Mouse (Mus musculus): ENCODE measurements around the gene Clmp. TPM values are rescaled to one million over a fixed set of nuclear protein-coding genes. Genes with fewer than 3 reads are reported as not detected.
A peak's percentile ranks its signal among the peaks of the same experiment; 100 is the strongest.

Gene Clmp
- polyA plus RNA-seq, 1 experiment from 2014 or later = 14.9 TPM

DNA sequence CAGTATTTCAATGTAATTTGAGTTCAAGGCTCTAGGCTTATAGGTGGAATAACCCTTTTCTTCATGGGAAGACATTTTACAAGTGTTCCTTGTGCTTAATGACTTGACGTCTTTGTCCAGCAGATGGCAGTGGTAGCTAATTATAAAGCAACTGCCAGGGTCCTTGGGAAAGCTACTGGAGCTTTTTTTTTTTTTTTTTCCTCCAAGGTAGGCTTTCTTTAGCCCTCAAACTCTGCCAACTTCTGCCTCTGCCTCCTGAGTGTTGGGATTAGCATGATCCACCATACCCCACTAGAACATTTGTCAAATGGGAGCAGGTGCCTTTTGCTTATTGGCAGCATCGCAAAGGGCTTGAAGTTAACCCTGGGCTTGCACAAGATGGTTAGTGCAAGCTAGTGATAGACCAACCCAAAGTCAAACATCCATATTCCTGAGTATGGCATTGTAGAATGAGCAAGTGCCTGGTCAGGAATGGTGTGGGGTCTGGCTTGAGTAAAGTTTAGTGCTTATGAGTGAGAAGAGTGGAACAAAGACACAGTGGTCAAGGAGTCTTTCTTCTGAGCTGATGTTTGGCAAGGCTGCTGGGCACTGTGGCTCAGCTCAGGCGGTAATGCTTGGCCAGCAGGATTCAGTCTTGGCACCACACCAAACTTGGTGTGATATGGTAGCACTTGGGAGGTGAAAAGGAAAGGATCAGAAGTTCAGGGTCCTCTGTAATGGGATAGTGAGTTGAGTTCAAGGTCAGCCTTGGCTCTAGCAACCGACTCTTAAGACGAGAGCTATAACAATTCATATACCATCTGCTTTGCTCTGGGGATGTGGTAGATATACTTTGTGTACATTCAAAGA is 120.9 kb downstream of the Clmp start:
- H3K4me1 ChIP-seq (replicated peaks) = peaks cover 40% of the 10 kb centered on the region
- H3K27me3 ChIP-seq (replicated peaks) = no peaks in the 10 kb centered on the region
- H3K4me2 ChIP-seq = no peak overlapping the region
- peak; percentile 29; the same call in 1 of the 2 replicates for ATAC-seq (ENCODE audit: insufficient number of reproducible peaks, low FRiP score)
- no peaks in the 10 kb centered on the region for H3K9me3 ChIP-seq (replicated peaks)
- peak overlapping the region; percentile 71 for H3K27ac ChIP-seq (ENCODE audit: poor library complexity, severe bottlenecking)
- WGBS = 24% methylated on average over 5 of the region's 5 CpGs
- H3K4me3 ChIP-seq = no peak overlapping the region
- H3K36me3 ChIP-seq = peaks cover 42% of the 10 kb centered on the region
- H3K9ac ChIP-seq = 0 out of 2 replicates have a peak overlapping the region, but pooled peaks have one; percentile 18

DNA sequence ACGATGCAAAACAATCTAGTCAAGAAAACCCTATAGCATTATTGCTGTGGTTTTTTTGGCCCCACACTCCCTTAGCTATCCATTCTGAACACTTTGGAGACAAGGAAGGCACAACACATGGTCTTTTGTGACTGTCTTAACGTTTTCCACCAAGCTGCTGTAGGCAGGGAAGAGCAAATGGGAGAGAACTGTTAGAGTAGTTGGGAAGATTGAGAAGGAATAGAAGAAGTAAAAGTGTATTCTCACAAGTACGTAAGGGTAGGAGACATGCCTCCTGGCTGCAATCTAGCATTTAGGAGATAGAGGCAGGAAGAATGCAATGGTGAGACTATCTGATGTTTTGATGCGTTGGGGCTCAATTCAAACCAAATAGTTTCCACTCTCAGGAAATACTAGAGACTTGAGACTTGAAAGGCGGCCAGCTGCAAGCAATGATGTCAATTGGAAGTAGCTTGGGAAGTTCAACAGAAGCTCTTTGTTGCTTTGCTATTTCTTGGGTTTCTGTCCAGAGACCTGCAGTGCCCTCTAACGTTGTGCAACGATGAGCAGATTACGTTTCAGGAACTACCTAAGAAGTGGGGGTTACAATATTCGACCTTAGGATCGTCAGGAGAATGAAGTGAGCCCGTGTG is 121.6 kb downstream of the Clmp start:
- Histone ChIP-seq H3K4me3 (no peak overlapping the region), H3K4me1 (replicated peaks) (peaks cover 40% of the 10 kb centered on the region), H3K27ac (ENCODE audit: poor library complexity, severe bottlenecking) (peak overlapping the region; percentile 71), H3K9me3 (replicated peaks) (no peaks in the 10 kb centered on the region), H3K4me2 (no peak overlapping the region), H3K36me3 (peaks cover 39% of the 10 kb centered on the region), H3K27me3 (replicated peaks) (no peaks in the 10 kb centered on the region), H3K9ac (no peak overlapping the region)
- WGBS = 19% methylated on average over 11 of the region's 11 CpGs
- ATAC-seq (ENCODE audit: insufficient number of reproducible peaks, low FRiP score) = 0 out of 2 replicates have a peak, but pooled peaks have one; percentile 15

DNA sequence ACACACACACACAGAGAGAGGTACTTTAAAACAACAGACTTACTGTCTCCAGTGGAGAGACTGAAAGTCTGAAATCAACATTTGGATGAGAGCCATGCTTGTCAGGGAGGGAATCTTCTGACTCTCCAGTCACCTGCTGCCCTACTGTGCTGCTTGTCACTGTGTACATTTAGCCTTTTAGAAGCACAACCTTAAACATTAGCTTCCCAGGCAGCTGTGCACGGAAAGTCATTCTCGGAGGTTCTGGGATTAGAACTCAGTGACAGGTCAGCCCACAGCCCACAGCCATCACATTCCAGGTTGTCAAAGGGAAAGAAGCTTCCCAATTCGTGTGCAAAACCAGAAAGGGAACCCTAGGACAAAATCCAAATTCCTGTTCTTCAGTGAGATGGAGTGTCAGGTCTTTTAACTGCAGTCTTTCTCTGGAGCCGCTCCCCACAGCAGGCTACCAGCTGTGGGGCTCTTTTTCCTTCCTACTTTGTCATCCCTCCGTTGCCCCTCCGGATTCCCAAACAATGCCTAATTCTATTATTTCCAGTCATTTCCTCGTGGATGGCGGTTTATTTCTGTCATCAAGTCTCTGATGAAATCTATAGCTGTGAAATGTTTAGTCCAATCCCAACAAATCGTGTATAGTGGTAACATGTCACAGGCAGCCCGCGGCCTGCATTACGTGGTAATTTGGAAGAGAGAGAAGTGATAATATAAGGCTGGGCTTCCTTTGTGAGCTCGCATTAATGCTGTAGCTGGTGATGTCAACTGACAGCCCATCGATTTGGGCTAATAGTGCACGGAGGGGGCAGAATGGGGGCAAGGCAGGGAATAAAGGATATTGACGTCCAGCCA is 122.5 kb downstream of the Clmp start:
- Histone ChIP-seq H3K9ac (0 out of 2 replicates have a peak overlapping the region, but pooled peaks have one; percentile 41), H3K27ac (ENCODE audit: poor library complexity, severe bottlenecking) (peak overlapping the region; percentile 71), H3K27me3 (replicated peaks) (no peaks in the 10 kb centered on the region), H3K4me1 (replicated peaks) (peaks cover 38% of the 10 kb centered on the region), H3K36me3 (peaks cover 37% of the 10 kb centered on the region), H3K4me3 (no peak overlapping the region), H3K9me3 (replicated peaks) (no peaks in the 10 kb centered on the region), H3K4me2 (no peak overlapping the region)
- 41% methylated on average over 16 of the region's 16 CpGs for WGBS
- no peak for ATAC-seq (ENCODE audit: insufficient number of reproducible peaks, low FRiP score)

DNA sequence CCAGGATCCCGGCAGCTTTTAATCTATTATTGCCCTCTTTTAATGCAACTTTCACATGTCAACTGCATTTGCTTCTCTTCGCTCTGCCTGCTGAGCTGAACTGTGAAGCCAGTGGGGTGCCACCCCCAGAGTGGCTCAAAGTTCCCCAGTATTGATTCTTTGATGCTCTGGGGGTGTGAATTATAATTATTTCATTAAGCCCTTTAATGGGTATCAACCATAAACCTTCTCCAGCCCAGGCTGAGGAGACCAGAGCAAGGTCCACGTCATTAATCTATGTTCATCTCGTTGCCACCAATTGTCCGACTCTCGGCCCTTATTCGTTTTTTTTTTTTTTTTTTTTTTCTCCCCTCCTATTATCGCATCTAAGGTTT is 123.1 kb downstream of the Clmp start:
- H3K4me1 ChIP-seq (replicated peaks) = peaks cover 32% of the 10 kb centered on the region
- no peak overlapping the region for H3K4me3 ChIP-seq
- no peak overlapping the region for H3K27ac ChIP-seq (ENCODE audit: poor library complexity, severe bottlenecking)
- H3K9me3 ChIP-seq (replicated peaks) = no peaks in the 10 kb centered on the region
- 70% methylated on average over 8 of the region's 8 CpGs for WGBS
- H3K36me3 ChIP-seq = peaks cover 31% of the 10 kb centered on the region
- no peak overlapping the region for H3K9ac ChIP-seq
- H3K4me2 ChIP-seq = no peak overlapping the region
- no peak for ATAC-seq (ENCODE audit: insufficient number of reproducible peaks, low FRiP score)
- H3K27me3 ChIP-seq (replicated peaks) = no peaks in the 10 kb centered on the region

DNA sequence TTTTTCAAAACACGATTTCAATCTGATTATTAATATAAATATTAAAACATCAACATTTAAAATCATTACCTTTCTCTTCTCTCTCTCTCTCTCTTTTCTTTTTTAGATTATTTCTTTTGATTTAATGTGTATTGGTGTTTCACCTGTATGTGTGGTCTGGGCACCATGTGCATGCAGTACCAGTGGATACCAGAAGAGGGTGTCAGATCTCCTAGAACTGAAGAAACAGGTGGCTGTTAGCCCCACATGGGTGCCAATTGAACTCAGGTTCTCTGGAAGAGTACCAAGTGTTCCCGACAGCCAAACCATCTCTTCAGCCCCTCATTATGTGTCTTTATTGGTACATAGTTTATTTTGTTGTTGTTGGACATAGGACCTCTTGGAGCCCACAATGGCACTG is 126.1 kb downstream of the Clmp start:
- Histone ChIP-seq H3K27ac (ENCODE audit: poor library complexity, severe bottlenecking) (no peak overlapping the region), H3K4me2 (no peak overlapping the region), H3K36me3 (peaks cover 7% of the 10 kb centered on the region; the same call in 1 of the 2 replicates), H3K9me3 (replicated peaks) (no peaks in the 10 kb centered on the region), H3K4me1 (replicated peaks) (peaks cover 16% of the 10 kb centered on the region), H3K9ac (no peak overlapping the region), H3K27me3 (replicated peaks) (no peaks in the 10 kb centered on the region), H3K4me3 (no peak overlapping the region)
- 51% methylated on average over 2 of the region's 2 CpGs for WGBS
- no peak for ATAC-seq (ENCODE audit: insufficient number of reproducible peaks, low FRiP score)

DNA sequence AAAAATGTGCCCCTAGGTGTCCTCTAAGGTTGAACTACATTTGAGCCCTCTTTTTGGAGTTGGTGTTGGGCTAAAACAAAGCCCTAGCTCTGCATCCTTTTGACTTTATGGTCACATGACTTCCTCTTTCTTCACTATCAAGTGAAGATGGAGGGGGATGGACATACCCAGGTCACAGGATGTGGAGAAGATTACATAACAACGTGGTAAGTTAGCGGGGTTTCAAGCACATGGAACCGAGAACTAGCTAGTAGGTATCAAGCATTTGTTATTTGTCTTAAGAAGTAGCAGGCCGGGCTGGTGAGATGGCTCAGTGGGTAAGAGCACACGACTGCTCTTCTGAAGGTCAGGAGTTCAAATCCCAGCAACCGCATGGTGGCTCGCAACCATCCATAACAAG is 128.3 kb downstream of the Clmp start:
- WGBS = 78% methylated on average over 7 of the region's 7 CpGs
- Histone ChIP-seq H3K27ac (ENCODE audit: poor library complexity, severe bottlenecking) (no peak overlapping the region), H3K4me3 (no peak overlapping the region), H3K27me3 (replicated peaks) (no peaks in the 10 kb centered on the region), H3K36me3 (0 out of 2 replicates have a peak, but pooled peaks cover 7% of the 10 kb centered on the region), H3K4me1 (replicated peaks) (no peaks in the 10 kb centered on the region), H3K9ac (no peak overlapping the region), H3K9me3 (replicated peaks) (no peaks in the 10 kb centered on the region), H3K4me2 (no peak overlapping the region)
- no peak for ATAC-seq (ENCODE audit: insufficient number of reproducible peaks, low FRiP score)

DNA sequence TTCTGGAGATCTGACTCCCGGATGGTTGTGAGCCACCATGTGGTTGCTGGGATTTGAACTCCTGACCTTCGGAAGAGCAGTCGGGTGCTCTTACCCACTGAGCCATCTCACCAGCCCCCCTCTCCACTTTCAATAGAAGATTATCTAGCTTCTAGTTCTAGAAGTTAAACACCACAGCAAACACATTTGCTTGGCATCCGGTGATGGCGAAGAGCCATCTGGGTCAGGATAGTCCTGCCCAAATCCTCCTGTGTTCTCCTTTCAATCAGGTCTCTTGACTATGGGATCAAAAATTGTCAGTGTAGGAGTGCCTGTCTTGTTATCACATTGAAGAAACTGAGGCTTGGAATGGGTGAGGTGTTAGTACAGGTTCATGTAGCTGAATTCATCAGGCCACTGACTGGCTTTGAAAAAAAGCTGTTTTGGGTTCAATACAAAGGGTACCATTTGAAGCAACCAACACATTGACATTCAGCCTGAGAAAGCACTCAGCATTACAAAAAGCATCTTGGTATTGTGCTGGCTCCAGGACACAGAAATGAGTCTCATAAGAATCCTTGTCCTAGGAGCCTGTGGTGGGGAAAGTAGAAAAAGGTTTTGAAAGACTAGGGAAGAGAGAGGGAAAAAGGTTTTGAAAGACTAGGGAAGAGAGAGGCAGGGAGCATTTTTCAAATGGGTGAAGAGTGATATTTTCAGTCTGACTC is 131.7 kb downstream of the Clmp start:
- H3K27ac ChIP-seq (ENCODE audit: poor library complexity, severe bottlenecking) = no peak overlapping the region
- H3K4me1 ChIP-seq (replicated peaks) = peaks cover 5% of the 10 kb centered on the region; the same call in 1 of the 2 replicates
- WGBS = 83% methylated on average over 5 of the region's 5 CpGs
- H3K4me2 ChIP-seq = no peak overlapping the region
- no peak for ATAC-seq (ENCODE audit: insufficient number of reproducible peaks, low FRiP score)
- no peak overlapping the region for H3K9ac ChIP-seq
- H3K9me3 ChIP-seq (replicated peaks) = no peaks in the 10 kb centered on the region
- H3K27me3 ChIP-seq (replicated peaks) = no peaks in the 10 kb centered on the region
- 0 out of 2 replicates have a peak, but pooled peaks cover 3% of the 10 kb centered on the region for H3K36me3 ChIP-seq
- H3K4me3 ChIP-seq = no peak overlapping the region

DNA sequence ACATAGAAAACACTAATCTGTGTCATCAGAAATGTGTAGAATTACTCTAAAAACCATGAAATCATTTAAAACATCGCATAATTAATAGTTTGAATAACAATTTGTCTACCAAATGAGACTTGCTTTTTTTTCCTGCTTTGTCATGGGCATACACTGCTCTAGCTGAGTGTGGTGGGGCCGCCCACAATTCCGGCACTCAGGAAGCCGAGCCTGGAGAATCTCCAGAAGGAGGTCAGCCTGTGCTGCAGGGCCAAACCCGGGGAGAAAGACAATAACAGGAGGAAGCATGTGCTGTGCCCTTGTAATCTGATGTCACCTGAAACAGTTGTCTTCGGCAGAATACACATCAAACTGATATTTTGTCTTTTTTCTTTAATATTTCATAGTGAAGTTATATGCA is 139.8 kb downstream of the Clmp start:
- peaks cover 5% of the 10 kb centered on the region; the same call in 1 of the 2 replicates for H3K4me1 ChIP-seq (replicated peaks)
- H3K4me2 ChIP-seq = no peak overlapping the region
- 35% methylated on average over 6 of the region's 6 CpGs for WGBS
- H3K36me3 ChIP-seq = no peaks in the 10 kb centered on the region
- no peak overlapping the region for H3K27ac ChIP-seq (ENCODE audit: poor library complexity, severe bottlenecking)
- no peak for ATAC-seq (ENCODE audit: insufficient number of reproducible peaks, low FRiP score)
- H3K4me3 ChIP-seq = no peak overlapping the region
- H3K9ac ChIP-seq = no peak overlapping the region
- H3K27me3 ChIP-seq (replicated peaks) = no peaks in the 10 kb centered on the region
- H3K9me3 ChIP-seq (replicated peaks) = no peaks in the 10 kb centered on the region

DNA sequence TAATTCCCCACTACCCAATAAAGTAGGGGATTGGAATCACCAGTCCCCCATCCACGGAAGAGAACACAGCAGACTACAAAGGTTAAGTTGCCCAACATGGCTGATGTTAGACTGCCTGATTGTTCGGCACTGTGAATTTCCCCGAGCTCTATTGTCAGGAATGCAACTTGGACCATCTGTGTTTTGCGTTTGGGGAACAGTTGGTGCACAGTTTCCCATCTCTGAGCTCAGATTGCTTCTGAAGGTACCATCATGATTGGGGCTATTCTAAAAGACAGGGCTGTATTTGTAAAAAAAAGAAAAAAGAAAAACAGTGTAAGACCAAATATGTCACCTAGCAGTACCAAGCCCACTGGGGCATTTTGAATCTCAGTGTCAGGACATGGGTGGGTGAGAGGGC is 141.6 kb downstream of the Clmp start:
- Histone ChIP-seq H3K9ac (no peak overlapping the region), H3K9me3 (replicated peaks) (no peaks in the 10 kb centered on the region), H3K27me3 (replicated peaks) (no peaks in the 10 kb centered on the region), H3K4me3 (no peak overlapping the region), H3K4me2 (no peak overlapping the region), H3K27ac (ENCODE audit: poor library complexity, severe bottlenecking) (no peak overlapping the region), H3K4me1 (replicated peaks) (no peaks in the 10 kb centered on the region), H3K36me3 (no peaks in the 10 kb centered on the region)
- WGBS = 77% methylated on average over 4 of the region's 4 CpGs
- no peak for ATAC-seq (ENCODE audit: insufficient number of reproducible peaks, low FRiP score)

DNA sequence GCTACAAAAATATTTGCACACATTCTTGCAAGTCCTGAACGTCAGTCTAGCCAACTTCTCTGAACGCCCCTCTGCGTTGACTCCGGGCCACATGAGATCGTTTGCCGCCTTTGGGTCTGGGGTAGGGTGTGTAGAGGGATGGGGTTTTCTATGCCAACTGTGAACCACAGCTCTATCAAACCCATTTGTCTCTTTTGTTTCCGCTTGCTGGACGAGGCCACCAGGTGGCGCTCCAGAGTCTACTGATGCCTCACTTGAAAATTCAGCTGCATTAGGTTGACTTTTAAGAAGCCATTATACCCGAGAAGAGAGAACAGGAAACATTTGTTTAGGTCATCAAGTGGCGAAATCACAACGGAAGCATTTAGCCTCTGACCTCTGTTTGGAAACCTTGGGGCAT is 148.8 kb downstream of the Clmp start:
- Histone ChIP-seq H3K27me3 (replicated peaks) (0 out of 2 replicates have a peak, but pooled peaks cover 4% of the 10 kb centered on the region), H3K4me3 (no peak overlapping the region), H3K4me1 (replicated peaks) (peaks cover 3% of the 10 kb centered on the region; the same call in 1 of the 2 replicates), H3K36me3 (no peaks in the 10 kb centered on the region), H3K4me2 (no peak overlapping the region), H3K27ac (ENCODE audit: poor library complexity, severe bottlenecking) (no peak overlapping the region), H3K9me3 (replicated peaks) (no peaks in the 10 kb centered on the region), H3K9ac (no peak overlapping the region)
- no peak for ATAC-seq (ENCODE audit: insufficient number of reproducible peaks, low FRiP score)
- 3% methylated on average over 12 of the region's 12 CpGs for WGBS
